Mouse (Mus musculus): ENCODE measurements around the gene Wfikkn1.

DNA sequence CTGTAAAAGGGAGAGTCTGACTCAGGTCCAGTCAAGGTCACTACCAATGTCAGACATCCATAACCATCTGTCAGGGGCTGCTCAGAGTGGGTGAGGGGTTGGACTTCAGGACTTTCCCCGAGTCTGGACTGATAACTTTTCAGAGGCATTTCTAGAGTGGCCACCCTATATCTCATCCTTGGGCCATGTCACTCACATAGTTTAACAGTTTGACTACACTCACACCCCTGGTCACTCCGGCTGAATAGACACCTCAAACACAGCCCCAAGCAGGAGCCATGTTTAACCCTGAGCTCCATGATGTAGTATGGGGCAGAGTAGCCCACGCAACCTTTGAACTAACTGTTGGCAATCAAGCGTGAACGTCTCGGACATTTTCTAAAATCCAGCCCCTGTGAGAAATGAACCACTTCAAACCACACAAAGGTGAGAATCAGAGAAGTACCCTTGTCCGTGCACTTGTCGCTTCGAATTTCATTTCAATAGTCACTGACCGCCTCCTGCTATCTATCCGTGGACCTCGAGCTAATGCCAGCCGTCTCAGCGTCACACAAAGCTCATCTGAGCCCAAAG lies 6.4 kb downstream of the Wfikkn1 start:
- TF ChIP-seq CTCF (IDR thresholded peaks at IDR 0.05; ENCODE audit: extremely low read depth, insufficient read depth, insufficient read length, insufficient replicate concordance) (no peak), POLR2A (IDR thresholded peaks at IDR 0.05; ENCODE audit: low read depth, low read length) (no peak)

All from spleen, adult 2 months (tissue).